Mouse (Mus musculus) lung, adult 2 months (tissue): Measurements from ENCODE around the gene Abcb10.

Experiments
- CTCF ChIP-seq: fragments of 200-500 bp; IDR thresholded peaks from 2 replicates; pipeline ENCODE4 v1.5.1; 2011; ENCODE audit warnings: mild to moderate bottlenecking, low read length, control low read depth; ENCODE audit not compliant: insufficient read depth
- POLR2A ChIP-seq: fragments of 200-500 bp; IDR thresholded peaks from 2 replicates; pipeline ENCODE4 v1.6.1; 2011; ENCODE audit warnings: low read depth, mild to moderate bottlenecking, control low read depth, low read length, borderline replicate concordance; ENCODE audit errors: extremely low read depth

GRCm38 (mm10) chr8:123949686-123949986 lies 33.3 kb downstream of the Abcb10 start:
- TF ChIP-seq CTCF (no peak), POLR2A (no peak)
